Mouse (Mus musculus): Measurements from ENCODE around the gene Ptprq. TPM values are rescaled to one million over a fixed set of nuclear protein-coding genes. Genes with fewer than 3 reads are reported as not detected.
A peak's percentile ranks its signal among the peaks of the same experiment; 100 is the strongest.

Gene Ptprq
- polyA plus RNA-seq (2012; rRNA removed), result 0.01 and 0.02 TPM in 2 replicates

GRCm38 (mm10) chr10:107719806-107720205 lies at the start of gene Ptprq:
Gene Ptprq, minus strand, starts transcription at chr10:107720051.
- H3K36me3 ChIP-seq (ENCODE audit: control insufficient read depth, insufficient read depth, low read length), result no peaks in the 10 kb centered on the region
- 52% methylated on average over 1 of the region's 1 CpGs for WGBS
- H3K27ac ChIP-seq (ENCODE audit: insufficient read depth, low read depth, low read length), result no peak within 1 kb of the TSS
- no peak within 1 kb of the TSS for H3K4me3 ChIP-seq (ENCODE audit: insufficient read depth, low read depth, low read length)
- no peaks in the 10 kb centered on the region for H3K4me1 ChIP-seq (ENCODE audit: control insufficient read depth, insufficient read depth, low read length)
- peak; percentile 44 for DNase-seq
- no peak for TF ChIP-seq POLR2A (IDR thresholded peaks at IDR 0.05; ENCODE audit: low read depth, low read length)
- no peak for TF ChIP-seq CTCF (conservative IDR thresholded peaks at IDR 0.05; ENCODE audit: insufficient read depth, insufficient read length, low read depth, low read length)
- no peaks in the 10 kb centered on the region; the same call in 1 of the 2 replicates for H3K27me3 ChIP-seq (replicated peaks; ENCODE audit: control insufficient read depth, insufficient read depth, low read length)

- Histone ChIP-seq H3K4me3 (ENCODE audit: insufficient read depth, low read depth, low read length) (no peak overlapping the region), H3K4me1 (ENCODE audit: control insufficient read depth, insufficient read depth, low read length) (no peaks in the 10 kb centered on the region), H3K27ac (ENCODE audit: insufficient read depth, low read depth, low read length) (no peak overlapping the region), H3K27me3 (replicated peaks; ENCODE audit: control insufficient read depth, insufficient read depth, low read length) (no peaks in the 10 kb centered on the region), H3K36me3 (ENCODE audit: control insufficient read depth, insufficient read depth, low read length) (no peaks in the 10 kb centered on the region)
- 69% methylated on average over 1 of the region's 1 CpGs for WGBS
- no peak for DNase-seq
- no peak for TF ChIP-seq POLR2A (IDR thresholded peaks at IDR 0.05; ENCODE audit: low read depth, low read length)
- no peak for TF ChIP-seq CTCF (conservative IDR thresholded peaks at IDR 0.05; ENCODE audit: insufficient read depth, insufficient read length, low read depth, low read length)
Measured at GRCm38 (mm10) chr10:107759624-107760023, 39.8 kb upstream of the Ptprq start.

- H3K36me3 ChIP-seq (ENCODE audit: control insufficient read depth, insufficient read depth, low read length), result no peaks in the 10 kb centered on the region
- H3K4me3 ChIP-seq (ENCODE audit: insufficient read depth, low read depth, low read length), result no peak overlapping the region
- WGBS, result 82% methylated on average over 3 of the region's 3 CpGs
- TF ChIP-seq CTCF (conservative IDR thresholded peaks at IDR 0.05; ENCODE audit: insufficient read depth, insufficient read length, low read depth, low read length), result no peak
- H3K27ac ChIP-seq (ENCODE audit: insufficient read depth, low read depth, low read length), result no peak overlapping the region
- no peaks in the 10 kb centered on the region for H3K4me1 ChIP-seq (ENCODE audit: control insufficient read depth, insufficient read depth, low read length)
- DNase-seq, result no peak
- H3K27me3 ChIP-seq (replicated peaks; ENCODE audit: control insufficient read depth, insufficient read depth, low read length), result no peaks in the 10 kb centered on the region
Measured at GRCm38 (mm10) chr10:107753471-107753870, 33.6 kb upstream of the Ptprq start.

- Histone ChIP-seq H3K4me3 (ENCODE audit: insufficient read depth, low read depth, low read length) (no peak overlapping the region), H3K27me3 (replicated peaks; ENCODE audit: control insufficient read depth, insufficient read depth, low read length) (no peaks in the 10 kb centered on the region), H3K36me3 (ENCODE audit: control insufficient read depth, insufficient read depth, low read length) (no peaks in the 10 kb centered on the region), H3K4me1 (ENCODE audit: control insufficient read depth, insufficient read depth, low read length) (no peaks in the 10 kb centered on the region), H3K27ac (ENCODE audit: insufficient read depth, low read depth, low read length) (no peak overlapping the region)
- 25% methylated on average over 15 of the region's 15 CpGs for WGBS
- TF ChIP-seq CTCF (conservative IDR thresholded peaks at IDR 0.05; ENCODE audit: insufficient read depth, insufficient read length, low read depth, low read length), result no peak
- TF ChIP-seq POLR2A (IDR thresholded peaks at IDR 0.05; ENCODE audit: low read depth, low read length), result no peak
- no peak for DNase-seq
Measured at GRCm38 (mm10) chr10:107752351-107753143, 32.7 kb upstream of the Ptprq start.

- no peak for TF ChIP-seq POLR2A (IDR thresholded peaks at IDR 0.05; ENCODE audit: low read depth, low read length)
- TF ChIP-seq CTCF (conservative IDR thresholded peaks at IDR 0.05; ENCODE audit: insufficient read depth, insufficient read length, low read depth, low read length), result no peak
- 39% methylated on average over 6 of the region's 6 CpGs for WGBS
- no peaks in the 10 kb centered on the region for H3K27me3 ChIP-seq (replicated peaks; ENCODE audit: control insufficient read depth, insufficient read depth, low read length)
- no peak for DNase-seq
- H3K4me1 ChIP-seq (ENCODE audit: control insufficient read depth, insufficient read depth, low read length), result no peaks in the 10 kb centered on the region
- H3K27ac ChIP-seq (ENCODE audit: insufficient read depth, low read depth, low read length), result no peak overlapping the region
- no peaks in the 10 kb centered on the region for H3K36me3 ChIP-seq (ENCODE audit: control insufficient read depth, insufficient read depth, low read length)
- H3K4me3 ChIP-seq (ENCODE audit: insufficient read depth, low read depth, low read length), result no peak overlapping the region
Measured at GRCm38 (mm10) chr10:107751944-107752343, 32.1 kb upstream of the Ptprq start.

- 18% methylated on average over 5 of the region's 5 CpGs for WGBS
- H3K27ac ChIP-seq (ENCODE audit: insufficient read depth, low read depth, low read length), result no peak overlapping the region
- no peak for TF ChIP-seq CTCF (conservative IDR thresholded peaks at IDR 0.05; ENCODE audit: insufficient read depth, insufficient read length, low read depth, low read length)
- TF ChIP-seq POLR2A (IDR thresholded peaks at IDR 0.05; ENCODE audit: low read depth, low read length), result no peak
- H3K27me3 ChIP-seq (replicated peaks; ENCODE audit: control insufficient read depth, insufficient read depth, low read length), result no peaks in the 10 kb centered on the region
- H3K4me1 ChIP-seq (ENCODE audit: control insufficient read depth, insufficient read depth, low read length), result no peaks in the 10 kb centered on the region
- no peak overlapping the region for H3K4me3 ChIP-seq (ENCODE audit: insufficient read depth, low read depth, low read length)
- peak; percentile 32 for DNase-seq
- no peaks in the 10 kb centered on the region for H3K36me3 ChIP-seq (ENCODE audit: control insufficient read depth, insufficient read depth, low read length)
Measured at GRCm38 (mm10) chr10:107747566-107747965, 27.7 kb upstream of the Ptprq start.

- no peaks in the 10 kb centered on the region for H3K36me3 ChIP-seq (ENCODE audit: control insufficient read depth, insufficient read depth, low read length)
- DNase-seq, result no peak
- TF ChIP-seq POLR2A (IDR thresholded peaks at IDR 0.05; ENCODE audit: low read depth, low read length) (no peak), CTCF (conservative IDR thresholded peaks at IDR 0.05; ENCODE audit: insufficient read depth, insufficient read length, low read depth, low read length) (no peak)
- H3K4me1 ChIP-seq (ENCODE audit: control insufficient read depth, insufficient read depth, low read length), result no peaks in the 10 kb centered on the region
- no peak overlapping the region for H3K27ac ChIP-seq (ENCODE audit: insufficient read depth, low read depth, low read length)
- 15% methylated on average over 9 of the region's 9 CpGs for WGBS
- no peaks in the 10 kb centered on the region for H3K27me3 ChIP-seq (replicated peaks; ENCODE audit: control insufficient read depth, insufficient read depth, low read length)
- no peak overlapping the region for H3K4me3 ChIP-seq (ENCODE audit: insufficient read depth, low read depth, low read length)
Measured at GRCm38 (mm10) chr10:107746717-107747116, 26.9 kb upstream of the Ptprq start.
